Mouse (Mus musculus): Measurements from ENCODE around the gene Tpsab1.

GRCm38 (mm10) chr17:25372491-25372890 is 27.1 kb upstream of the Tpsab1 start:
- TF ChIP-seq USF1 (IDR thresholded peaks at IDR 0.05; ENCODE audit: low read depth), result no peak
- no peak for TF ChIP-seq FOSL1 (IDR thresholded peaks at IDR 0.05; ENCODE audit: insufficient read depth, low read length, poor library complexity, severe bottlenecking)
- TF ChIP-seq CTCF (IDR thresholded peaks at IDR 0.05; ENCODE audit: control insufficient read depth, insufficient read depth, insufficient read length), result no peak
